Mouse (Mus musculus): Measurements from ENCODE around the gene Fgfr2. TPM values are rescaled to one million over a fixed set of nuclear protein-coding genes. Genes with fewer than 3 reads are reported as not detected.

Gene Fgfr2
- polyA plus RNA-seq, 1 experiment from 2014 or later = 104 TPM

DNA sequence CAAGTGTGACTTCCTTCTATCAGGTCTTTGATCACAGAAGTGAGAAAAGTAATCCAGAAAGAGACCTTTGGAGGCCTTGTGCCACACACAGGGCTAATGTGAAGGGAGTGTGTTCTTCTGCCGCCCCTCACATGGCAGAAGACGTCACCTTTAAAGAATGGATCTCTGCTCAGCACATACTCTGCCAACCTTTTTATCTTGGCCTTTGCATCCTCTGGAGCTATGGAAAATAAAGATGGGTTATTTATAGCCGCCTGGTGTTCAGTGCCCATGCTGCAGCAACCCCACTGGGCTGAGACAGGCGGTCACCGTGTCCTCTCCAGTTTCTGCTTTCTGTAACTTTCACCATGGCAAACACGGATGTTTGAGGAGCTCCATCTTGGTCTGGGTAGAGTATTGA, 1515.1 kb downstream of the Fgfr2 start:
- Histone ChIP-seq H3K4me1 (no peaks in the 10 kb centered on the region), H3K9ac (no peak overlapping the region), H3K27me3 (replicated peaks) (no peaks in the 10 kb centered on the region), H3K9me3 (no peaks in the 10 kb centered on the region), H3K36me3 (no peaks in the 10 kb centered on the region), H3K27ac (no peak overlapping the region), H3K4me3 (replicated peaks) (no peak overlapping the region), H3K4me2 (no peak overlapping the region)
- ATAC-seq (ENCODE audit: insufficient read depth, low FRiP score, low read depth) = no peak
- WGBS = 87% methylated on average over 6 of the region's 6 CpGs

GRCm38 (mm10) chr7:131605481-131605880, 1517.7 kb downstream of the Fgfr2 start:
- no peak for ATAC-seq (ENCODE audit: insufficient read depth, low FRiP score, low read depth)
- H3K4me1 ChIP-seq = no peaks in the 10 kb centered on the region
- 73% methylated on average over 4 of the region's 4 CpGs for WGBS

DNA sequence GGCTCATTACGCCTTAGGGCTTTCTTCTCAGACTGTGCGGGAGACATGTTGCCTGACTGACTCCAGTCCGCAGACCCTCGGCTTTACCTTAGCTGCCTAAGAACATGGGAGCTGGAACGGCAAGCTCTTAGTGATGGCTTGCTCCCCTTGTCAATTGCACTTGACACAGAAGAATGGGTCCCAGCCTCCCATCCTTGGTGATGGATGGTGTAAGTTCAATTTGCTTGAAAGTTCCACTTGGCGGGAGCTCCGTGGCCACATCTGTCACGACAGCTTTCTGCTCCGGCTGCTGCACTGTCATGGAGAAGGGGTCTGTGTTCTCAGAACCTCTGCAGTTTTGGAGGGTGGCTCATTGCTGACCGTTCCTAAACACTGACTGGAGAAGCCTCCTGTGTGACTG, 1518.2 kb downstream of the Fgfr2 start:
- no peak overlapping the region for H3K9ac ChIP-seq
- ATAC-seq (ENCODE audit: insufficient read depth, low FRiP score, low read depth) = no peak
- WGBS = 80% methylated on average over 10 of the region's 10 CpGs

More at GRCm38 (mm10) chr7:131605481-131605880, 1517.7 kb downstream of the Fgfr2 start:
- H3K9ac ChIP-seq = no peak overlapping the region
- H3K9me3 ChIP-seq = no peaks in the 10 kb centered on the region
- H3K27ac ChIP-seq = no peak overlapping the region
- no peak overlapping the region for H3K4me3 ChIP-seq (replicated peaks)
- no peaks in the 10 kb centered on the region for H3K36me3 ChIP-seq
- no peaks in the 10 kb centered on the region for H3K27me3 ChIP-seq (replicated peaks)
- no peak overlapping the region for H3K4me2 ChIP-seq

DNA sequence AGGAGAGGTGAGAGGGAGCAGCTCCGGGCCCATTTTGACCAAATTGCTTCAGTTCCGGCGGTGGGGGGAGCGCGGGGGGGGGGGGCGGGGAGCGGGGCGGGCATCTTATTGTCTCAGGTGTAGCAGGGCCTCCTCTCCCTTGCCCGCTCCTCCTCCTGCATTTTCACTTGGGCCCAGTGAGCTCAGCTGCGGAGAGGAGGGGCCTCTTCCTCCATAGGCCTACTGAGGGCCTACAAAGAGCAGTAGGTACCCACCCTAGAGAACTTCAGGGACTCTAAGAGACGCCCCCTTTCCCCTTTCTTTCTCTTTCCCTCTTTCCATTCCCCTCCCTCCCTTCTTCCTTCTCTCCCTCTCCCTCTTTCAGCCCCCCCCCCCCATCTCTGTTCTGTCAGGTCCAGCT, 1520.0 kb downstream of the Fgfr2 start:
- Histone ChIP-seq H3K36me3 (no peaks in the 10 kb centered on the region), H3K4me1 (no peaks in the 10 kb centered on the region), H3K27me3 (replicated peaks) (no peaks in the 10 kb centered on the region), H3K4me3 (replicated peaks) (no peak overlapping the region), H3K9me3 (no peaks in the 10 kb centered on the region), H3K27ac (no peak overlapping the region), H3K9ac (no peak overlapping the region), H3K4me2 (no peak overlapping the region)
- no peak for ATAC-seq (ENCODE audit: insufficient read depth, low FRiP score, low read depth)
- WGBS = 5% methylated on average over 10 of the region's 11 CpGs

More for the DNA sequence above, 1518.2 kb downstream of the Fgfr2 start:
- no peak overlapping the region for H3K4me2 ChIP-seq
- H3K27ac ChIP-seq = no peak overlapping the region
- no peaks in the 10 kb centered on the region for H3K9me3 ChIP-seq
- H3K27me3 ChIP-seq (replicated peaks) = no peaks in the 10 kb centered on the region
- H3K4me1 ChIP-seq = no peaks in the 10 kb centered on the region
- no peaks in the 10 kb centered on the region for H3K36me3 ChIP-seq
- no peak overlapping the region for H3K4me3 ChIP-seq (replicated peaks)

- H3K4me1 ChIP-seq = no peaks in the 10 kb centered on the region
- no peak for ATAC-seq (ENCODE audit: insufficient read depth, low FRiP score, low read depth)
- no peak overlapping the region for H3K4me3 ChIP-seq (replicated peaks)
- no peak overlapping the region for H3K9ac ChIP-seq
- H3K9me3 ChIP-seq = no peaks in the 10 kb centered on the region
- no peaks in the 10 kb centered on the region for H3K27me3 ChIP-seq (replicated peaks)
- no peaks in the 10 kb centered on the region for H3K36me3 ChIP-seq
- no peak overlapping the region for H3K4me2 ChIP-seq
- WGBS = 75% methylated on average over 7 of the region's 7 CpGs
- H3K27ac ChIP-seq = no peak overlapping the region
Measured at GRCm38 (mm10) chr7:131602106-131602505, 1521.0 kb downstream of the Fgfr2 start.

DNA sequence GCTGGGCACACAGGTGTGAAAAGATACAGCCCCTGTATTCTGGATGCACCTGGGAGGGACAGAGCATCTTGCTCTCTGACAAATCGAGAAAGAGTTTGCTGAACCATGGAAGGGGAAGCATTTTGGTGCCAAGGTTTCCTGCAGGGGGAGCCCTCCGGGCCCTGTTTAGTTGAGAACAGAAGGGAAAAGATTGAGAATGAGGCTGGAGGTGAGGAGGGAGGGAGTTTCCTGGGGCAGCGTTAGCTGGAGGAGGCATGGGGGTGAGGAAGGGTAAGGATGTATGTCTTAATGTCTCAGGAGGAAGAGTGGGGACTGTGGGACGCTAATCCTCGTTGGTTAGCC, 1524.7 kb downstream of the Fgfr2 start:
- ATAC-seq (ENCODE audit: insufficient read depth, low FRiP score, low read depth) = no peak
- 6% methylated on average over 5 of the region's 5 CpGs for WGBS

GRCm38 (mm10) chr7:131597779-131598482, 1525.2 kb downstream of the Fgfr2 start:
- H3K9ac ChIP-seq = no peak overlapping the region
- no peak overlapping the region; the same call in 1 of the 2 replicates for H3K4me2 ChIP-seq
- no peaks in the 10 kb centered on the region for H3K27me3 ChIP-seq (replicated peaks)
- no peak overlapping the region for H3K27ac ChIP-seq
- no peak overlapping the region for H3K4me3 ChIP-seq (replicated peaks)
- 23% methylated on average over 12 of the region's 12 CpGs for whole genome bisulfite sequencing
- H3K36me3 ChIP-seq = no peaks in the 10 kb centered on the region
- ATAC-seq (ENCODE audit: insufficient read depth, low FRiP score, low read depth) = no peak
- no peaks in the 10 kb centered on the region for H3K4me1 ChIP-seq
- no peaks in the 10 kb centered on the region for H3K9me3 ChIP-seq

More for the DNA sequence above, 1524.7 kb downstream of the Fgfr2 start:
- no peak overlapping the region for H3K27ac ChIP-seq
- no peaks in the 10 kb centered on the region for H3K9me3 ChIP-seq
- H3K4me3 ChIP-seq (replicated peaks) = no peak overlapping the region
- H3K4me2 ChIP-seq = no peak overlapping the region; the same call in 1 of the 2 replicates
- H3K27me3 ChIP-seq (replicated peaks) = no peaks in the 10 kb centered on the region
- no peak overlapping the region for H3K9ac ChIP-seq
- H3K36me3 ChIP-seq = no peaks in the 10 kb centered on the region
- no peaks in the 10 kb centered on the region for H3K4me1 ChIP-seq

- WGBS = 87% methylated on average over 5 of the region's 5 CpGs
Measured at GRCm38 (mm10) chr7:131585551-131585950, 1537.6 kb downstream of the Fgfr2 start.

DNA sequence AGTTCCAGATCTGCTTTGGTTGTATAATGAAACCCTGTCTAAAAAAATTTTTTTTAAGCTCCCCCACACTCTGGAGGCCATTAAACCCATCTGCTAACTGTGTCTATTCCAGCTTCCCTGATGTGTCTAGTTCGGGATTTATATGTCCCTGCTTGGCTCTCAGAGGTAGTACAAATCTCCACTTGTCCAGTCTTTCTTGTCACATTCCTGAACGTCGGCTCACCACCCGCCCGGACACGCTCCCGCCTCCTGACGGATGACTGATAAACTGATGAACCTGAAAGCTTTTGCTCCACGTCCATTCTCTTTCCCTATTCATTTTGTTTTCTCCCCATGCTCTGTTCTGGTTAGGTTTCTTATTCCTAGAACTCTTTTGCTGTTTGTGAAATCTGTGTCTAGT, 1541.0 kb downstream of the Fgfr2 start:
- H3K27me3 ChIP-seq (replicated peaks) = no peaks in the 10 kb centered on the region
- no peaks in the 10 kb centered on the region for H3K9me3 ChIP-seq
- H3K4me2 ChIP-seq = no peak overlapping the region
- H3K27ac ChIP-seq = no peak overlapping the region
- H3K4me1 ChIP-seq = no peaks in the 10 kb centered on the region
- 33% methylated on average over 9 of the region's 9 CpGs for WGBS
- no peaks in the 10 kb centered on the region for H3K36me3 ChIP-seq
- ATAC-seq (ENCODE audit: insufficient read depth, low FRiP score, low read depth) = no peak
- H3K9ac ChIP-seq = no peak overlapping the region
- no peak overlapping the region for H3K4me3 ChIP-seq (replicated peaks)

More at GRCm38 (mm10) chr7:131585551-131585950, 1537.6 kb downstream of the Fgfr2 start:
- H3K27me3 ChIP-seq (replicated peaks) = no peaks in the 10 kb centered on the region
- no peaks in the 10 kb centered on the region for H3K4me1 ChIP-seq
- H3K27ac ChIP-seq = no peak overlapping the region
- H3K36me3 ChIP-seq = no peaks in the 10 kb centered on the region
- no peak overlapping the region for H3K4me3 ChIP-seq (replicated peaks)
- no peak overlapping the region for H3K4me2 ChIP-seq
- no peak for ATAC-seq (ENCODE audit: insufficient read depth, low FRiP score, low read depth)
- H3K9ac ChIP-seq = no peak overlapping the region
- no peaks in the 10 kb centered on the region for H3K9me3 ChIP-seq

GRCm38 (mm10) chr7:131575246-131575645, 1547.9 kb downstream of the Fgfr2 start:
- Histone ChIP-seq H3K9ac (no peak overlapping the region), H3K4me3 (replicated peaks) (no peak overlapping the region), H3K4me1 (no peaks in the 10 kb centered on the region), H3K9me3 (no peaks in the 10 kb centered on the region), H3K27me3 (replicated peaks) (no peaks in the 10 kb centered on the region), H3K36me3 (peaks cover 18% of the 10 kb centered on the region), H3K27ac (no peak overlapping the region), H3K4me2 (no peak overlapping the region)
- ATAC-seq (ENCODE audit: insufficient read depth, low FRiP score, low read depth) = no peak
- 77% methylated on average over 6 of the region's 6 CpGs for WGBS

DNA sequence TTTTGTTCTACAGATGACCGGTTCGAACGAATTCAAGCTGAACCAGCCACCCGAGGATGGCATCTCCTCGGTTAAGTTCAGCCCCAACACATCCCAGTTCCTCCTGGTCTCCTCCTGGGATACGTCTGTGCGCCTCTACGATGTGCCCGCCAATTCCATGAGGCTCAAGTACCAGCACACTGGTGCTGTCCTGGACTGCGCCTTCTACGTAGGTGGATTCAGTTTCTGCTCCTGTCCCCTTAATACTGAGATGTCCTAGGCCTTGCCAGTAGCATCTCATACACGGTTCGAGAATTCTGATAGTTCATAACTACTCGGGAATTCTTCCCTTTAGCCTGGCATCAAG, 1562.5 kb downstream of the Fgfr2 start:
- peaks cover 2% of the 10 kb centered on the region; the same call in 1 of the 2 replicates for H3K4me1 ChIP-seq
- WGBS = 2% methylated on average over 14 of the region's 14 CpGs
- peak overlapping the region; percentile 90 for H3K27ac ChIP-seq
- peak; percentile 33; the same call in 1 of the 2 replicates for ATAC-seq (ENCODE audit: insufficient read depth, low FRiP score, low read depth)
- H3K36me3 ChIP-seq = peaks cover 10% of the 10 kb centered on the region
- H3K27me3 ChIP-seq (replicated peaks) = peaks cover 31% of the 10 kb centered on the region
- peak overlapping the region; percentile 51 for H3K4me2 ChIP-seq
- H3K4me3 ChIP-seq (replicated peaks) = peak overlapping the region; percentile 75
- peak overlapping the region; percentile 79 for H3K9ac ChIP-seq
- no peaks in the 10 kb centered on the region for H3K9me3 ChIP-seq

GRCm38 (mm10) chr7:131559986-131560696, 1563.0 kb downstream of the Fgfr2 start, which contains the start of gene Bub3:
Bub3 (plus strand) TSS chr7:131560222.
- H3K36me3 ChIP-seq = peaks cover 10% of the 10 kb centered on the region
- under 1% methylated on average over 47 of the region's 51 CpGs for WGBS
- H3K4me2 ChIP-seq = peak within 1 kb of the TSS; percentile 51
- peaks cover 6% of the 10 kb centered on the region; the same call in 1 of the 2 replicates for H3K4me1 ChIP-seq
- H3K9ac ChIP-seq = peak within 1 kb of the TSS; percentile 79
- no peaks in the 10 kb centered on the region for H3K9me3 ChIP-seq
- H3K27me3 ChIP-seq (replicated peaks) = peaks cover 36% of the 10 kb centered on the region
- peak; percentile 93 for ATAC-seq (ENCODE audit: insufficient read depth, low FRiP score, low read depth)
- H3K27ac ChIP-seq = peak within 1 kb of the TSS; percentile 90
- H3K4me3 ChIP-seq (replicated peaks) = peak within 1 kb of the TSS; percentile 75
